Mouse (Mus musculus) testis, adult 10 weeks (tissue): ENCODE data around the gene Olfr768. TPM values are rescaled to one million over a fixed set of nuclear protein-coding genes. Genes with fewer than 3 reads are reported as not detected.

Experiments used
- polyA plus RNA-seq: library from polyadenylated mRNA; stranded (reverse); fragments of 350-450 nt; fragmentation: Illumina TruSeq; extraction: RNeasy Lipid Tissue Mini Kit (QIAGEN cat#74804); gene quantifications from one replicate; pipeline ENCODE4 v1.2.3, GENCODE M21; 2014; ENCODE audit warnings: low read depth, low replicate concordance

Olfr768 gene
- not detected for polyA plus RNA-seq

DNA sequence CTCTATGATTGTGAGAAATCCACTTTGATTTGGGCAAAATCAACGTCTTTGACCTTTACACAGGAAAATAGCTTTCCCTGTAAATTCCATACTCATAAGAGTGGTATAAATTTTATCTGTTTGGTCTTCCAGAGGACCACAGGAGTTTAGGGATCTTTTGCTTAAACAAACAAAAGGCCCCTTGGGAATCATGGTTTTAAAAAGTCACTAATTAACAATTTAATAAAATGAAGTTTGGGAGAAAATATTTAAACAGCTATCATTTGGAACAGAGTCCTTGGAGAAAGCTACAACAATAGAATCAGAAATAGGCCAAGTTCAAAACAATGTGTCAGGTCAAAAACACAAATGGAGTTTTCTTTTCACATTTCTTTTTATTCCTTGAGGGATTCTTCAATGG, at the start of gene Olfr768:
Olfr768 (minus strand) TSS at position 101 of the 400 bp plus-strand sequence.

DNA sequence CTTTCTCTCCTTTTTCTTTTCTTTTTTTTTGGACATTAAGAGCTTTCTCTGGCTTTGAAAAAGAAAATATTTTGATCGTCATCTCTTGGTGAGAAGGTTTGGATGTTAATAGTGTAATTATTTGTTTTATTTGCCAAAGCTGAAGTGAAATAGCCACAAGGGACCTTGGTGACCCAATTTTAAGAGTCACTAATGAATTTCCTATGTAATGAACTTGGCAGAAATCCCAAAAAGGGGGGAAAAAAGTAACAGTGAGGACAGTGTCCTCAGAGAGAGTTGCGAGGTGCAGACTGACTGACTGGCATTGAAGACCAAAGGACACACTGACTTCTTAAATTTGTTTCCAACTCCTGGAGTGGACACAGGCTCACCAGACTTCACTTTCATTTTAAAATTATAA, 39.7 kb upstream of the Olfr768 start, which contains the start of gene Olfr770:
Olfr770 (minus strand) TSS at position 101 of the 400 bp plus-strand sequence.

DNA sequence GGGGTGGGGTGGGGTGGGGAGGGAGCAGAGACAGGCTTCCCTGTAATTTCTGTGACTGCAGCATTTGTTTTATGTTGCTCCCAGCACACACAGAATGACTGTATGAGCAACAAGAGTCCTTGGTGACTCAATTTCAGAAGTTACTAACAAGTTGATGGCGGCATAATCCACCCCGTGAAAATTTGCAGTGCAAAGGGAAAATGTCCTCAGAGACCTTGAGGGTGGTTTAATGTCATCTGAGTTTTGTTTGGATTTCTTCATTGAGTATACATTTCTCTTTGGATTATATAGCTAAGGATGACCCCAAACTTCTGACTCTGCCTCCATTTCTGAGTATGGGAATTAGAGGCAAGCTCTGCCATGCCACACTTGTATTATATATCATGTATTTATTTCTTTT, 18.6 kb upstream of the Olfr768 start, which contains the start of gene Olfr769:
Olfr769 (minus strand) TSS at position 101 of the 400 bp plus-strand sequence.

DNA sequence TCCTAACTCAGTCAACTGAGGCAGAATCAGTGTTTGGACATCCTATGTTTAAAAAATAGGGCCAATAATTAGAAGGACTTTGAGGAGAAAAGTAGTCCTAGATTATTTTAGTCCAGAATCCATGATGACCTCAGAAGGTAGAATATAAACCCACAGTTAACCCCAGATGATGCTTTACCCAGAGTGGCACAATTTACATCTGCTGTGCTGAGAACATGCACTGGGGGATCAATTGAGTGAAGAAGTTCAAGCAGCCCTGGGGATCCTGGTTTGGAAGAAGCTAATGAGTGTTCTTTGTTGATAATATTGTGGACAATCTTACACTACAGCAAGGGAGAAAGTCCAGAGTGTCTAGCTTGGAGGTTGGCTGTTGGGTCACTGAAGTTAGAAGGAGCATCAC, 16.4 kb downstream of the Olfr768 start, which contains the start of gene Olfr767:
Olfr767 (minus strand) TSS at position 101 of the 400 bp plus-strand sequence.

DNA sequence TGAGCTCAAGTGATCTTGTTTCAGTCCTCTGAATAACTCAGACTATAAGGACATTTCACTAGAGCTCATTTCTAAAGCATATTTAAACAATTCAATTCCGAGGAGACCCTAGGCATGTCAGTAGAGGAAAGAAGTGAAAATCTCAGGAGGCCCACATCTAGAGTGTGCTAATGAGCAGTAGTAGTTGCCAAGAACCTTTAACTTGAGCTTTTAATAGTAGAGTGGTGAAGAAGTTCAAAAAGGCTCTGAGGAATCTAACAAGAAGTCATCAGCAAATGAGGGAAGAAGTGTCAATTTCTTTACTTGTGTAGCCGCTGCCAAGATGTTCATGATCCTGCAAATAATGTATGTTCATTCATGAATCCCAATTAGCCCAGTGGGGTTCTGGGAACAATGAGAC, 30.3 kb downstream of the Olfr768 start, which contains the start of gene Olfr766-ps1:
Olfr766-ps1 (minus strand) TSS at position 101 of the 400 bp plus-strand sequence.

DNA sequence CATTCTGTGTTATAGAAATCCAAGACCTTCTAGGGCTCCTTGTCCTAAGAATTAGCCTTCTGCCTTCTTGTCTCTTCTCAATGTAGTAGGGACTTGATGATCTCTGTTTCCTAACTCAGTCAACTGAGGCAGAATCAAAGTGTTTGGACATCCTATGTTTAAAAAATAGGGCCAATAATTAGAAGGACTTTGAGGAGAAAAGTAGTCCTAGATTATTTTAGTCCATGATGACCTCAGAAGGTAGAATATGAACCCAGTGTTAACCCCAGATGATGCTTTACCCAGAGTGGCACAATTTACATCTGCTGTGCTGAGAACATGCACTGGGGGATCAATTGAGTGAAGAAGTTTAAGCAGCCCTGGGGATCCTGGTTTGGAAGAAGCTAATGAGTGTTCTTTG, 49.3 kb downstream of the Olfr768 start, which contains the start of gene Olfr765:
Olfr765 (minus strand) TSS at position 101 of the 400 bp plus-strand sequence.

Other genes starting within 250 kb of the Olfr768 start
- 1.2 TPM for gene Gdf11, start 207.7 kb downstream of the Olfr768 start, polyA plus RNA-seq
- gene Cd63, start 198.4 kb downstream of the Olfr768 start, polyA plus RNA-seq = 53.4 TPM
- gene Rdh5, start 176.5 kb downstream of the Olfr768 start, polyA plus RNA-seq = 3.0 TPM
- 5.1 TPM for gene Bloc1s1, start 175.3 kb downstream of the Olfr768 start, polyA plus RNA-seq
- gene Itga7, start 165.6 kb downstream of the Olfr768 start, polyA plus RNA-seq = 1.0 TPM
- 0.22 TPM for gene Mettl7b, start 138.4 kb downstream of the Olfr768 start, polyA plus RNA-seq
- gene Olfr9, start 109.9 kb downstream of the Olfr768 start, polyA plus RNA-seq = not detected
- gene Olfr763, start 88.6 kb downstream of the Olfr768 start, polyA plus RNA-seq = not detected
- not detected for gene Olfr764-ps1, start 59.5 kb downstream of the Olfr768 start, polyA plus RNA-seq
- gene Olfr765, start 49.4 kb downstream of the Olfr768 start, polyA plus RNA-seq = not detected
- gene Olfr766-ps1, start 30.4 kb downstream of the Olfr768 start, polyA plus RNA-seq = not detected
- gene Olfr767, start 16.5 kb downstream of the Olfr768 start, polyA plus RNA-seq = not detected
- not detected for gene Olfr769, start 18.5 kb upstream of the Olfr768 start, polyA plus RNA-seq
- gene Olfr770, start 39.6 kb upstream of the Olfr768 start, polyA plus RNA-seq = not detected
- not detected for gene Olfr771, start 65.4 kb upstream of the Olfr768 start, polyA plus RNA-seq
- 0.25 TPM for gene Olfr772, start 78.5 kb upstream of the Olfr768 start, polyA plus RNA-seq
- not detected for gene Olfr773, start 88.0 kb upstream of the Olfr768 start, polyA plus RNA-seq
- not detected for gene Olfr774, start 136.8 kb upstream of the Olfr768 start, polyA plus RNA-seq
- 0.06 TPM for gene Olfr775, start 149.0 kb upstream of the Olfr768 start, polyA plus RNA-seq
- not detected for gene Olfr776, start 159.8 kb upstream of the Olfr768 start, polyA plus RNA-seq
- gene Olfr777, start 172.1 kb upstream of the Olfr768 start, polyA plus RNA-seq = not detected
- not detected for gene Olfr780, start 218.7 kb upstream of the Olfr768 start, polyA plus RNA-seq
- gene Olfr781, start 229.5 kb upstream of the Olfr768 start, polyA plus RNA-seq = not detected
- gene Olfr782, start 249.5 kb upstream of the Olfr768 start, polyA plus RNA-seq = not detected